Comparison of ENCODE assay signal across 10 mouse cellular contexts in the genomic region with DNA sequence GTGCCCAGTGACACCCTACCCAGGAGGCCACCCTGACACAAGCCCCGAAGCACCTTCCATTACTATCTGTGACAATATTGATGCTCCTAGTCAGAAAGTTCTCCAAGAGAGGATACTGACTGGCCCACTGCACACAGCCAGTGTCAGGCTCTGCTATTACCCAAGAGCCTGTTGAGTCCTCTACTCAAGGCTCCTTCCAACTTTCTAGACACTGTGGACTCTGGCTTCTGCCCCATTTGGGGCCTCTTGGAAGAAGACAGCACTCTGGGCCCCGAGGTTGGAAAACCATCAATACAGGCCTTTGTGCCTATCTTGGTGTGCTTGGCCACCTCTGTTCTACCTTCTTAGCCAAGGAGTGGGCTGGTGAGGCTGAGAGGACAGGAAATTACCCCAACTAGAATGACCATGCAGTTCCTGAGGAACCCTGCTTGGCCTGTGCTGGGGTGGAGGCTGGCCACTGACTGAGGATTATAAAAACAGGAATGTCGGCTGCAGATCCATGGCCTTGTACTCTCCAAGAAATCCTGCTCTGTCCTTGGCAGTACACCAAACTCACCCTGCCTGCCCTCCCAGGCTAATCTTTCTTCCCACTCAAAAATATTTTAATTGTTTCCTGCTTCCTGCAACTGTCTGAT. TPM values are rescaled to one million over a fixed set of nuclear protein-coding genes. Genes with fewer than 3 reads are reported as not detected.
DNase-seq lines count a peak whose midpoint lies in the region; ATAC-seq and TF ChIP-seq lines count a peak whose summit lies in the region.
"Had no signal": no experiment of that assay in that cellular context is flagged by ENCODE, and none has a peak within 500 bp of the region (broad histone marks: within the 10 kb centered on the region; RNA-seq: fewer than 3 reads in every experiment).

No protein-coding gene starts in this region.

- peak; percentile 65 to 79 for DNase-seq in heart, adult 2 months
- peak; percentile 84 for DNase-seq in gastrocnemius, adult 2 months
- DNase-seq in kidney, adult 2 months: peak; percentile 86
- DNase-seq in thymus, postnatal 25 days: no peak
- DNase-seq: embryo, embryonic 11 days had no signal

- H3K27ac ChIP-seq in heart, adult 2 months: peak overlapping the region; percentile 77
- H3K27ac ChIP-seq in heart, embryonic 11.5 days (ENCODE audit: low read depth, low read length): no peak overlapping the region
- H3K27ac ChIP-seq in gastrocnemius, adult 2 months: peak overlapping the region; percentile 83
- H3K27ac ChIP-seq in kidney, adult 2 months (ENCODE audit: insufficient read depth, low read depth, low read length): peak overlapping the region; percentile 59
- no peak overlapping the region for H3K27ac ChIP-seq in forebrain, embryonic 16.5 days (ENCODE audit: low read length)
- no peak overlapping the region for H3K27ac ChIP-seq in forebrain, embryonic 12.5 days
- H3K27ac ChIP-seq: hindbrain, embryonic 15.5 days had no signal

- no peak overlapping the region for H3K9ac ChIP-seq in heart, adult 2 months (ENCODE audit: low read depth, low read length)
- no peak overlapping the region for H3K9ac ChIP-seq in heart, embryonic 11.5 days (ENCODE audit: low read depth, low read length)
- no peak overlapping the region for H3K9ac ChIP-seq in forebrain, embryonic 16.5 days (replicated peaks; ENCODE audit: low read depth, low read length)
- no peak overlapping the region for H3K9ac ChIP-seq in forebrain, embryonic 12.5 days
- H3K9ac ChIP-seq: hindbrain, embryonic 15.5 days had no signal

- 30% methylated on average over 3 of the region's 3 CpGs for WGBS in heart, adult 2 months
- 85% methylated on average over 3 of the region's 3 CpGs for WGBS in heart, embryonic 11.5 days (ENCODE audit: insufficient replicate concordance)
- WGBS in kidney, adult 2 months: 63% methylated on average over 3 of the region's 3 CpGs
- 86% methylated on average over 3 of the region's 3 CpGs for WGBS in forebrain, embryonic 16.5 days
- 90% methylated on average over 3 of the region's 3 CpGs for WGBS in forebrain, embryonic 12.5 days

- H3K4me1 ChIP-seq in heart, adult 2 months (ENCODE audit: control insufficient read depth, insufficient read depth, low read length): peaks cover 9% of the 10 kb centered on the region
- no peaks in the 10 kb centered on the region for H3K4me1 ChIP-seq in heart, embryonic 11.5 days (ENCODE audit: control insufficient read depth, insufficient read depth, low read length)
- H3K4me1 ChIP-seq in kidney, adult 2 months (ENCODE audit: control insufficient read depth, insufficient read depth, low read length): peaks cover 6% of the 10 kb centered on the region; the same call in 1 of the 2 replicates
- no peaks in the 10 kb centered on the region for H3K4me1 ChIP-seq in forebrain, embryonic 16.5 days (replicated peaks; ENCODE audit: control insufficient read depth, insufficient read depth, low read length)
- H3K4me1 ChIP-seq in forebrain, embryonic 12.5 days: no peaks in the 10 kb centered on the region
- H3K4me1 ChIP-seq: hindbrain, embryonic 15.5 days had no signal

- TF ChIP-seq POLR2A in heart, adult 2 months (IDR thresholded peaks at IDR 0.05; ENCODE audit: insufficient read depth, low read depth, low read length): no peak
- TF ChIP-seq POLR2A in kidney, adult 2 months (IDR thresholded peaks at IDR 0.05; ENCODE audit: low read depth, low read length): no peak

- H3K79me2 ChIP-seq in heart, adult 2 months (replicated peaks; ENCODE audit: control insufficient read depth, insufficient read depth, low read length): no peaks in the 10 kb centered on the region

- no peak overlapping the region for H3K4me2 ChIP-seq in heart, embryonic 11.5 days
- H3K4me2 ChIP-seq in forebrain, embryonic 16.5 days (ENCODE audit: low read length): no peak overlapping the region
- no peak overlapping the region for H3K4me2 ChIP-seq in forebrain, embryonic 12.5 days
- H3K4me2 ChIP-seq: hindbrain, embryonic 15.5 days had no signal

- no peak for TF ChIP-seq CTCF in heart, adult 2 months (IDR thresholded peaks at IDR 0.05)
- no peak for TF ChIP-seq CTCF in gastrocnemius, adult 2 months (IDR thresholded peaks at IDR 0.05)
- no peak for TF ChIP-seq CTCF in kidney, adult 2 months (conservative IDR thresholded peaks at IDR 0.05; ENCODE audit: insufficient read depth, insufficient read length, low read depth, low read length)

- TF ChIP-seq EP300 in heart, adult 2 months (IDR thresholded peaks at IDR 0.05; ENCODE audit: insufficient read depth, low read depth, low read length): peak; percentile 66; the same call in 1 of the 2 replicates

- intact Hi-C loops in heart, adult 2 months (cut with DNase I): no loop called here
- intact Hi-C loops in gastrocnemius, adult 2 months (cut with DNase I): no loop called here

- H3K27me3 ChIP-seq in heart, adult 2 months (ENCODE audit: control insufficient read depth, insufficient read depth, low read length): no peaks in the 10 kb centered on the region
- no peaks in the 10 kb centered on the region for H3K27me3 ChIP-seq in heart, embryonic 11.5 days (ENCODE audit: control insufficient read depth, insufficient read depth, low read length)
- no peaks in the 10 kb centered on the region for H3K27me3 ChIP-seq in kidney, adult 2 months (replicated peaks; ENCODE audit: control insufficient read depth, insufficient read depth, low read length)
- H3K27me3 ChIP-seq in forebrain, embryonic 16.5 days (replicated peaks; ENCODE audit: control insufficient read depth, insufficient read depth, low read length): no peaks in the 10 kb centered on the region
- no peaks in the 10 kb centered on the region for H3K27me3 ChIP-seq in forebrain, embryonic 12.5 days
- H3K27me3 ChIP-seq: hindbrain, embryonic 15.5 days had no signal

- H3K4me3 ChIP-seq in heart, adult 2 months: no peak overlapping the region
- H3K4me3 ChIP-seq in heart, embryonic 11.5 days (ENCODE audit: low read depth, low read length): no peak overlapping the region
- H3K4me3 ChIP-seq in gastrocnemius, adult 2 months: no peak overlapping the region
- no peak overlapping the region for H3K4me3 ChIP-seq in kidney, adult 2 months (ENCODE audit: insufficient read depth, low read depth, low read length)
- H3K4me3 ChIP-seq in forebrain, embryonic 16.5 days (replicated peaks; ENCODE audit: low read length): no peak overlapping the region
- no peak overlapping the region for H3K4me3 ChIP-seq in forebrain, embryonic 12.5 days (replicated peaks)
- H3K4me3 ChIP-seq: hindbrain, embryonic 15.5 days had no signal

- ATAC-seq in heart, embryonic 11.5 days (replicated peaks; ENCODE audit: insufficient number of reproducible peaks, low FRiP score, low TSS enrichment): no peak
- ATAC-seq in megakaryocyte, adult 5-6 weeks (ENCODE audit: poor library complexity, severe bottlenecking): peak; percentile 76
- ATAC-seq in forebrain, embryonic 16.5 days: no peak
- ATAC-seq in forebrain, embryonic 12.5 days (ENCODE audit: low FRiP score): no peak

- peaks cover 14% of the 10 kb centered on the region for H3K36me3 ChIP-seq in heart, adult 2 months (ENCODE audit: control insufficient read depth, insufficient read depth, low read length)
- H3K36me3 ChIP-seq in heart, embryonic 11.5 days (ENCODE audit: control insufficient read depth, insufficient read depth, low read length): peaks cover 30% of the 10 kb centered on the region
- no peaks in the 10 kb centered on the region; the same call in 1 of the 2 replicates for H3K36me3 ChIP-seq in kidney, adult 2 months (ENCODE audit: control insufficient read depth, insufficient read depth, low read length)
- peaks cover 30% of the 10 kb centered on the region for H3K36me3 ChIP-seq in forebrain, embryonic 16.5 days (ENCODE audit: control insufficient read depth, insufficient read depth)
- peaks cover 96% of the 10 kb centered on the region for H3K36me3 ChIP-seq in forebrain, embryonic 12.5 days (replicated peaks)

- no peaks in the 10 kb centered on the region for H3K9me3 ChIP-seq in heart, embryonic 11.5 days (replicated peaks; ENCODE audit: control insufficient read depth, low read length)
- H3K9me3 ChIP-seq in forebrain, embryonic 16.5 days (ENCODE audit: control insufficient read depth, low read length): no peaks in the 10 kb centered on the region
- no peaks in the 10 kb centered on the region for H3K9me3 ChIP-seq in forebrain, embryonic 12.5 days
- H3K9me3 ChIP-seq: hindbrain, embryonic 15.5 days had no signal

RNA-seq across cellular contexts. Expression of gene Paf1, which starts 18.2 kb away (rescaled TPM):
- 10 to 100 TPM; 41.3 to 42.1 TPM for total RNA-seq in heart, adult 2 months (2021)
- 63.8 and 67.0 TPM in 2 replicates for polyA plus RNA-seq in heart, adult 2 months (2012; rRNA removed)
- 70.2 and 81.4 TPM in 2 replicates for polyA plus RNA-seq in heart, embryonic 11.5 days (2014; fragmentation: Nextera tagmentation; extraction: Ambion mirVana)
- 10 to 100 TPM; 31.0 to 35.0 TPM for total RNA-seq in gastrocnemius, adult 2 months (2021)
- polyA plus RNA-seq in kidney, adult 2 months (2012; rRNA removed): 72.6 and 78.4 TPM in 2 replicates
- total RNA-seq in megakaryocyte, adult 5-6 weeks (2015): 42.1 and 46.8 TPM in 2 replicates
- total RNA-seq in megakaryocyte, adult 5-6 weeks (2017): 129 and 153 TPM in 2 replicates
- polyA plus RNA-seq in forebrain, embryonic 16.5 days (2015; fragmentation: Nextera tagmentation; extraction: Ambion mirVana): 107 and 111 TPM in 2 replicates
- 84.6 and 86.2 TPM in 2 replicates for polyA plus RNA-seq in forebrain, embryonic 12.5 days (2016; fragmentation: Nextera tagmentation; extraction: Ambion mirVana)

RNA-seq across cellular contexts. Expression of gene Med29, which starts 18.4 kb away (rescaled TPM):
- 10 to 100 TPM; 20.8 to 21.5 TPM for total RNA-seq in heart, adult 2 months (2021)
- 48.8 and 50.4 TPM in 2 replicates for polyA plus RNA-seq in heart, adult 2 months (2012; rRNA removed)
- 46.4 and 54.3 TPM in 2 replicates for polyA plus RNA-seq in heart, embryonic 11.5 days (2014; fragmentation: Nextera tagmentation; extraction: Ambion mirVana)
- 10 to 100 TPM; 22.1 to 28.3 TPM for total RNA-seq in gastrocnemius, adult 2 months (2021)
- polyA plus RNA-seq in kidney, adult 2 months (2012; rRNA removed): 71.9 and 72.1 TPM in 2 replicates
- 14.7 and 15.4 TPM in 2 replicates for total RNA-seq in megakaryocyte, adult 5-6 weeks (2015)
- 9.0 and 9.4 TPM in 2 replicates for total RNA-seq in megakaryocyte, adult 5-6 weeks (2017)
- polyA plus RNA-seq in forebrain, embryonic 16.5 days (2015; fragmentation: Nextera tagmentation; extraction: Ambion mirVana): 39.9 and 40.2 TPM in 2 replicates
- 43.1 and 43.6 TPM in 2 replicates for polyA plus RNA-seq in forebrain, embryonic 12.5 days (2016; fragmentation: Nextera tagmentation; extraction: Ambion mirVana)

RNA-seq across cellular contexts. Expression of gene Gmfg, which starts 26.3 kb away (rescaled TPM):
- total RNA-seq in heart, adult 2 months (2021): 1 to 10 TPM; 3.8 to 5.3 TPM
- 6.8 and 7.1 TPM in 2 replicates for polyA plus RNA-seq in heart, adult 2 months (2012; rRNA removed)
- 5.8 and 6.4 TPM in 2 replicates for polyA plus RNA-seq in heart, embryonic 11.5 days (2014; fragmentation: Nextera tagmentation; extraction: Ambion mirVana)
- 1 to 10 TPM; 2.1 to 2.4 TPM for total RNA-seq in gastrocnemius, adult 2 months (2021)
- polyA plus RNA-seq in kidney, adult 2 months (2012; rRNA removed): 8.4 and 14.5 TPM in 2 replicates
- 544 and 552 TPM in 2 replicates for total RNA-seq in megakaryocyte, adult 5-6 weeks (2015)
- total RNA-seq in megakaryocyte, adult 5-6 weeks (2017): 837 and 967 TPM in 2 replicates
- polyA plus RNA-seq in forebrain, embryonic 16.5 days (2015; fragmentation: Nextera tagmentation; extraction: Ambion mirVana): 1.7 and 2.2 TPM in 2 replicates
- 3.4 and 4.5 TPM in 2 replicates for polyA plus RNA-seq in forebrain, embryonic 12.5 days (2016; fragmentation: Nextera tagmentation; extraction: Ambion mirVana)

RNA-seq across cellular contexts. Expression of gene Zfp36, which starts 30.9 kb away (rescaled TPM):
- 10 to 100 TPM; 19.4 to 26.3 TPM for total RNA-seq in heart, adult 2 months (2021)
- polyA plus RNA-seq in heart, adult 2 months (2012; rRNA removed): 26.1 and 28.2 TPM in 2 replicates
- polyA plus RNA-seq in heart, embryonic 11.5 days (2014; fragmentation: Nextera tagmentation; extraction: Ambion mirVana): 10.9 and 11.6 TPM in 2 replicates
- 10 to 100 TPM; 10.0 to 36.7 TPM for total RNA-seq in gastrocnemius, adult 2 months (2021)
- 24.6 and 25.5 TPM in 2 replicates for polyA plus RNA-seq in kidney, adult 2 months (2012; rRNA removed)
- 350 and 368 TPM in 2 replicates for total RNA-seq in megakaryocyte, adult 5-6 weeks (2015)
- total RNA-seq in megakaryocyte, adult 5-6 weeks (2017): 118 and 143 TPM in 2 replicates
- polyA plus RNA-seq in forebrain, embryonic 16.5 days (2015; fragmentation: Nextera tagmentation; extraction: Ambion mirVana): 6.5 and 6.7 TPM in 2 replicates
- 5.1 and 5.5 TPM in 2 replicates for polyA plus RNA-seq in forebrain, embryonic 12.5 days (2016; fragmentation: Nextera tagmentation; extraction: Ambion mirVana)

RNA-seq across cellular contexts. Expression of gene Plekhg2, which starts 38.6 kb away (rescaled TPM):
- total RNA-seq in heart, adult 2 months (2021): 10 to 100 TPM; 10.4 to 14.3 TPM
- polyA plus RNA-seq in heart, adult 2 months (2012; rRNA removed): 15.9 and 16.3 TPM in 2 replicates
- polyA plus RNA-seq in heart, embryonic 11.5 days (2014; fragmentation: Nextera tagmentation; extraction: Ambion mirVana): 44.6 and 47.8 TPM in 2 replicates
- total RNA-seq in gastrocnemius, adult 2 months (2021): 1 to 10 TPM; 4.0 to 7.5 TPM
- polyA plus RNA-seq in kidney, adult 2 months (2012; rRNA removed): 13.5 and 14.6 TPM in 2 replicates
- 11.5 and 15.2 TPM in 2 replicates for total RNA-seq in megakaryocyte, adult 5-6 weeks (2015)
- 6.1 and 6.3 TPM in 2 replicates for total RNA-seq in megakaryocyte, adult 5-6 weeks (2017)
- polyA plus RNA-seq in forebrain, embryonic 16.5 days (2015; fragmentation: Nextera tagmentation; extraction: Ambion mirVana): 40.7 and 50.8 TPM in 2 replicates
- 67.0 and 69.7 TPM in 2 replicates for polyA plus RNA-seq in forebrain, embryonic 12.5 days (2016; fragmentation: Nextera tagmentation; extraction: Ambion mirVana)

Comparison
In these comparisons a context has a peak if more than half of its experiments do, and no peak if none do; other contexts are left out.
1. H3K27ac ChIP-seq: peak in heart, adult 2 months (single experiment), gastrocnemius, adult 2 months (single experiment) and kidney, adult 2 months (single experiment); none in heart, embryonic 11.5 days (single experiment), forebrain, embryonic 16.5 days (single experiment) and forebrain, embryonic 12.5 days (single experiment).